Mouse (Mus musculus): ENCODE results near the gene Gjb1.

DNA sequence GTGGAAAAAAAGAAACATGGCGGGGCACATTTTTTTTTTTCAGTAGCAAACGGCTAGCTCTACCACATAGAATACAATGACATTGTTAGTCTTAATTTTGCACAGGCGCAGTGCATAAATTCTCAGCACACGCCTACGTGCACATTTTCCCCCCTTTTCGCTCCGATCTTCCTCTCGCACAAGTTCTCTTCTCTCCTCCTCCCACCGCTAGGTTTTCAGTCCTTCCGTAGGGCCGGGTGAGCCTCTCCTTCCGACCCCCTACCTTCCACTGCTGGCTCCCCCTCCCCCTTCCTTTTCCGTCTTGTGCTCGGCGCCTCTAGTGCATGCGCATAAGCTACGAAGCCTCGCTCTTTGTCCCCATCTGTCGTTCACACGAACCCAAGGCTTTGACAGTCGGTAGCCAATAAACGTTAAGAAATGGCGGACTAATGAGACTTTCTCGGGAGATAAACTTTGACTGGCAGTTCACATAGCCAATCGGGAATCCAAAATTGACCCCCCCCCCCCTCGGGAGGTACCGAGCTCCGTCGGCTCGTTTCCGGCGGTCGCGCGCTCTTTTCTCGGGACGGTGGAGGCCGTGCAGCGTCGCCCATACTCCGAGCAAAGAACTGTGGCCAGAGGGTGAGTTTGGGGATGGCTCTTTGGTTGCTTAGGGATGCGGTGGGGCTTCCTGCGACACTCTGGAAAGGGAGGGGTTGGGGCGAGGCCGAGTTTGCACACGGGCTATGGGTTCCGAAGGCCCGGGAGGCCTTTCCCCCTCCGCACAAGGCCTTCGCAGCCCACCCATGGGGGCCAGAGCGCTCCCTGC, 53.2 kb downstream of the Gjb1 start, which contains the start of gene Nono:
- no peak for TF ChIP-seq CTCF (IDR thresholded peaks at IDR 0.05; ENCODE audit: low read depth, low read length)
- TF ChIP-seq POLR2A (IDR thresholded peaks at IDR 0.05; ENCODE audit: borderline replicate concordance, low read depth, low read length) = no peak
